Mouse (Mus musculus): ENCODE measurements around the gene Maml3. TPM values are rescaled to one million over a fixed set of nuclear protein-coding genes. Genes with fewer than 3 reads are reported as not detected.

Gene Maml3
- polyA plus RNA-seq, 1 experiment from 2014 or later: 2.9 TPM

DNA sequence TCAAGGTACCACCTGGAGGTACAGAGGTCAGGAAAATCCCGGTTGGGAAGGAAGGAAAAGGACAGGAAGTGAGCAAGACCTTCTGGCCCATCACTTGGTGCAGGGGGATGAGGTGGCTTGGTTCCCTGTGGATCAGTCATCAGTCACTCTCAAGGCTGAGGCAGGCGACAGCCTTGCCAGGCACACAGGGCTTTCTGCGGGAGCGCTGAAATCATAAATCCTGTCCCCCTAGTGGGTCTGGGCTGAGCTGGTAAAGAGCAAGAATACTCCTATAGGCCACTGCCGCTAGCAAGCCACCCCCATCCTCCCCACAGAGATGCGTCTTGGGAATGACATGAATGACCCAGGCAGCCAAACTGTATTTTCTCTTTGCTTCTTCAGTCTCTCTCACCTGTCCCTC lies 177.8 kb downstream of the Maml3 start:
- DNase-seq (ENCODE audit: low spot score) (no peak), ATAC-seq (ENCODE audit: low FRiP score, low TSS enrichment) (no peak)
- H3K4me3 ChIP-seq (ENCODE audit: low read depth, low read length): no peak overlapping the region
- H3K27me3 ChIP-seq (ENCODE audit: control insufficient read depth, insufficient read depth, low read length): no peaks in the 10 kb centered on the region
- H3K4me2 ChIP-seq (replicated peaks; ENCODE audit: low read depth): no peak overlapping the region
- H3K27ac ChIP-seq (replicated peaks): no peak overlapping the region
- H3K9ac ChIP-seq (ENCODE audit: low read length): no peak overlapping the region
- H3K36me3 ChIP-seq (ENCODE audit: control insufficient read depth, insufficient read depth, low read length): no peaks in the 10 kb centered on the region
- no peaks in the 10 kb centered on the region for H3K9me3 ChIP-seq (ENCODE audit: control insufficient read depth, low read length)
- 78% methylated on average over 6 of the region's 6 CpGs for WGBS
- H3K4me1 ChIP-seq (replicated peaks; ENCODE audit: control insufficient read depth, insufficient read depth): no peaks in the 10 kb centered on the region
- TF ChIP-seq CTCF (IDR thresholded peaks at IDR 0.05; ENCODE audit: low read depth) (no peak), EP300 (optimal IDR thresholded peaks at IDR 0.05) (no peak)

DNA sequence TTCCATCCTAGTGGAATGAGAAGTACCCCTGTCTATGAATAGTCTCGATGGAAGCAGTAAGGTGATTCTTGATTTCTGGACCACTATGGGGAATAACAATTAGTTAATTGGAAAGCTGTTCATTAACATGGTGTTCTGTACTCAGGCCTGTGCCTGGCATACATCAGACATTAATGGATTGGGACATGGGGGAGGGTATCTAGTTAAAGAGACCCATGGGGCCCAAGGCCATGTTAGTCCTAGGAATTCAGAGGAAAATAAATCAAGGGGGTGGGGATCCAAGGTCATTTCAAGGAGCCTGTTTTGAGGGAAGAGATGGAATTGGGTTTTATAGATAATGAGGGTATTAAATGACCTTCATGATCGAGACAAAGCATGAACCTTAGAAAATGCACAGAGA lies 179.1 kb downstream of the Maml3 start:
- H3K4me1 ChIP-seq (replicated peaks; ENCODE audit: control insufficient read depth, insufficient read depth): no peaks in the 10 kb centered on the region
- ATAC-seq (ENCODE audit: low FRiP score, low TSS enrichment) (no peak), DNase-seq (ENCODE audit: low spot score) (no peak)
- no peak overlapping the region for H3K4me2 ChIP-seq (replicated peaks; ENCODE audit: low read depth)
- no peaks in the 10 kb centered on the region for H3K36me3 ChIP-seq (ENCODE audit: control insufficient read depth, insufficient read depth, low read length)
- no peak overlapping the region for H3K4me3 ChIP-seq (ENCODE audit: low read depth, low read length)
- H3K9me3 ChIP-seq (ENCODE audit: control insufficient read depth, low read length): no peaks in the 10 kb centered on the region
- H3K27me3 ChIP-seq (ENCODE audit: control insufficient read depth, insufficient read depth, low read length): no peaks in the 10 kb centered on the region
- no peak for TF ChIP-seq EP300 (optimal IDR thresholded peaks at IDR 0.05)
- TF ChIP-seq CTCF (IDR thresholded peaks at IDR 0.05; ENCODE audit: low read depth): no peak
- no peak overlapping the region for H3K9ac ChIP-seq (ENCODE audit: low read length)
- no peak overlapping the region for H3K27ac ChIP-seq (replicated peaks)
- 63% methylated on average over 2 of the region's 2 CpGs for WGBS

GRCm38 (mm10) chr3:51924636-51925035 lies 180.2 kb downstream of the Maml3 start:
- no peak for ATAC-seq (ENCODE audit: low FRiP score, low TSS enrichment)
- Histone ChIP-seq H3K4me2 (replicated peaks; ENCODE audit: low read depth) (no peak overlapping the region), H3K4me1 (replicated peaks; ENCODE audit: control insufficient read depth, insufficient read depth) (no peaks in the 10 kb centered on the region), H3K27ac (replicated peaks) (no peak overlapping the region), H3K4me3 (ENCODE audit: low read depth, low read length) (no peak overlapping the region), H3K9ac (ENCODE audit: low read length) (no peak overlapping the region), H3K9me3 (ENCODE audit: control insufficient read depth, low read length) (no peaks in the 10 kb centered on the region), H3K36me3 (ENCODE audit: control insufficient read depth, insufficient read depth, low read length) (no peaks in the 10 kb centered on the region), H3K27me3 (ENCODE audit: control insufficient read depth, insufficient read depth, low read length) (no peaks in the 10 kb centered on the region)
- no peak for TF ChIP-seq CTCF (IDR thresholded peaks at IDR 0.05; ENCODE audit: low read depth)
- no peak for TF ChIP-seq EP300 (optimal IDR thresholded peaks at IDR 0.05)
- 68% methylated on average over 5 of the region's 5 CpGs for WGBS
- no peak for DNase-seq (ENCODE audit: low spot score)

DNA sequence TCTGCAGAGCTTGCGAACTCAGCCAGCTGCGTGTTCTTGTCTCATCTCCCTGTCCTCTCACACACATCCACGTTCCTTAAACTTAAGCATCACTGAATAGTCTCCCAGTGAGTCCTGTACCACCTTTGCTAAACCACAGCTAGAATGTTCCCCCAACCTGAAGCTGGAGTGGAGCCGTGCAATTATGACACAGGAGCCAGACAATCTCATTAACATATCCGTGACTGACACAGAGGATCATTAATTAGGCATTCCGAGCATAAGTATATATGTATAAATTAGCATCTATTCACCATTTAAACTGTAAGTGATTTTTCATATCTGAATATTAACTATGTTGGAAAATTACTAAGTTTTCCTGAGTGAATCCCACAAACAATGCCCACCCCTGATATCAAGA lies 181.1 kb downstream of the Maml3 start:
- no peak for ATAC-seq (ENCODE audit: low FRiP score, low TSS enrichment)
- Histone ChIP-seq H3K4me3 (ENCODE audit: low read depth, low read length) (no peak overlapping the region), H3K4me2 (replicated peaks; ENCODE audit: low read depth) (no peak overlapping the region), H3K27me3 (ENCODE audit: control insufficient read depth, insufficient read depth, low read length) (no peaks in the 10 kb centered on the region), H3K36me3 (ENCODE audit: control insufficient read depth, insufficient read depth, low read length) (no peaks in the 10 kb centered on the region), H3K9me3 (ENCODE audit: control insufficient read depth, low read length) (no peaks in the 10 kb centered on the region), H3K9ac (ENCODE audit: low read length) (no peak overlapping the region), H3K27ac (replicated peaks) (no peak overlapping the region), H3K4me1 (replicated peaks; ENCODE audit: control insufficient read depth, insufficient read depth) (no peaks in the 10 kb centered on the region)
- no peak for TF ChIP-seq EP300 (optimal IDR thresholded peaks at IDR 0.05)
- no peak for TF ChIP-seq CTCF (IDR thresholded peaks at IDR 0.05; ENCODE audit: low read depth)
- WGBS: 65% methylated on average over 6 of the region's 6 CpGs
- DNase-seq (ENCODE audit: low spot score): no peak

DNA sequence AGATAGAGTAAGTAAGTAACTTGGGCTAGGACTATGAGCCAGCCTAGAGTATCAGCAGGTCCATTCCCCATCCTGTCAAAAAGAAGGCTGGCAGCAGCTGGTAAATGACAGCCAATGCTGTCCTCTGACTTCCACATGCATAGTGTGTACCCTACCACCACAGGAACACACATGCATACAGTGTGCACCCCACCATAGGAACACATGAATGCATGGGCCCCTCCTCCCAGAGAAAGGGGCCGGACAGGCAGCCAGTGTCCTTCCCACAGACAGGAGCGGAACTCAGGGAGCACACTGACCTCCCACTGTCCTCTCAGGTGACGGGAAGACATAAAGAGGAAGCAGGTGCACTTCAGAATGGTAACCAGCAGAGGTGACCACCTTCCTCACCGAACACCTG lies 188.0 kb downstream of the Maml3 start:
- Histone ChIP-seq H3K27ac (replicated peaks) (peak overlapping the region; percentile 65), H3K4me3 (ENCODE audit: low read depth, low read length) (no peak overlapping the region), H3K9ac (ENCODE audit: low read length) (no peak overlapping the region), H3K4me2 (replicated peaks; ENCODE audit: low read depth) (peak overlapping the region; percentile 9), H3K36me3 (ENCODE audit: control insufficient read depth, insufficient read depth, low read length) (no peaks in the 10 kb centered on the region), H3K9me3 (ENCODE audit: control insufficient read depth, low read length) (no peaks in the 10 kb centered on the region), H3K27me3 (ENCODE audit: control insufficient read depth, insufficient read depth, low read length) (no peaks in the 10 kb centered on the region), H3K4me1 (replicated peaks; ENCODE audit: control insufficient read depth, insufficient read depth) (peaks cover 7% of the 10 kb centered on the region)
- DNase-seq (ENCODE audit: low spot score) (peak; percentile 22), ATAC-seq (ENCODE audit: low FRiP score, low TSS enrichment) (peak; percentile 46; the same call in 1 of the 2 replicates)
- TF ChIP-seq EP300 (optimal IDR thresholded peaks at IDR 0.05) (no peak), CTCF (IDR thresholded peaks at IDR 0.05; ENCODE audit: low read depth) (no peak)
- WGBS: 69% methylated on average over 4 of the region's 4 CpGs

- no peak overlapping the region for H3K9ac ChIP-seq (ENCODE audit: low read length)
Measured at GRCm38 (mm10) chr3:51916060-51916870, 188.6 kb downstream of the Maml3 start.

More at GRCm38 (mm10) chr3:51916060-51916870, 188.6 kb downstream of the Maml3 start:
- ATAC-seq (ENCODE audit: low FRiP score, low TSS enrichment): peak; percentile 92
- DNase-seq (ENCODE audit: low spot score): peak; percentile 74
- Histone ChIP-seq H3K36me3 (ENCODE audit: control insufficient read depth, insufficient read depth, low read length) (no peaks in the 10 kb centered on the region), H3K4me3 (ENCODE audit: low read depth, low read length) (no peak overlapping the region), H3K27me3 (ENCODE audit: control insufficient read depth, insufficient read depth, low read length) (no peaks in the 10 kb centered on the region), H3K9me3 (ENCODE audit: control insufficient read depth, low read length) (no peaks in the 10 kb centered on the region), H3K4me1 (replicated peaks; ENCODE audit: control insufficient read depth, insufficient read depth) (peaks cover 7% of the 10 kb centered on the region), H3K27ac (replicated peaks) (peak overlapping the region; percentile 89), H3K4me2 (replicated peaks; ENCODE audit: low read depth) (peak overlapping the region; percentile 24)
- TF ChIP-seq CTCF (IDR thresholded peaks at IDR 0.05; ENCODE audit: low read depth): no peak
- no peak for TF ChIP-seq EP300 (optimal IDR thresholded peaks at IDR 0.05)
- WGBS: 8% methylated on average over 10 of the region's 10 CpGs

Measured in stomach, postnatal 0 days (tissue).